Mouse (Mus musculus): ENCODE data around the gene Klkb1. TPM values are rescaled to one million over a fixed set of nuclear protein-coding genes. Genes with fewer than 3 reads are reported as not detected.

The Klkb1 gene
- 0.06 and 0.08 TPM in 2 replicates for polyA plus RNA-seq (2015; fragmentation: Nextera tagmentation; extraction: Ambion mirVana)

DNA sequence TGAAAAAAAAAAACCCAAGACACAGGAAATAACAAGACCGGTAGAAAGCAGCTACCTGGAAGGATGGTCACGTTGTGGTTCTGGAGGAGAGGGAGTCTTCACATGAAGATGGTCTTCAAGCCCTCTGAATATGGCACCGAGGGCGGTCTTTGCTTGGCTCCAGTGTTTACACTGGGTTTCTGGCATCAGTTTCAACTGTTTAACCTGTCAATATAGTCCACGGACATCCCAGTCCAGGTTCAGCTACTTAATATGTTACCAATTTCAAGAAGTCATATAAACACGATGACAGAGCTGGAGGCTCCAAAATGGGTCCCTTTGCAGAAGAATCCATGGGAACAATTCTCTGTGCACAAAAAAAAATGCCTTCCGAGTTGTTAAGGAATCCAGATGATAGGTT is at the start of gene Klkb1:
Gene Klkb1 (minus strand): TSS at position 173 of the 400 bp plus-strand sequence.
- ATAC-seq (replicated peaks; ENCODE audit: low FRiP score, low read depth) (no peak), DNase-seq (ENCODE audit: low spot score) (no peak)
- no peaks in the 10 kb centered on the region for H3K9me3 ChIP-seq (replicated peaks; ENCODE audit: low read length)
- no peak within 1 kb of the TSS for H3K4me3 ChIP-seq (replicated peaks; ENCODE audit: low read depth, low read length)
- H3K27ac ChIP-seq, result no peak within 1 kb of the TSS
- TF ChIP-seq CTCF (IDR thresholded peaks at IDR 0.05; ENCODE audit: low read depth), result no peak
- no peak within 1 kb of the TSS for H3K9ac ChIP-seq (ENCODE audit: low read depth, low read length)
- H3K4me1 ChIP-seq (replicated peaks; ENCODE audit: insufficient read depth, low read length), result no peaks in the 10 kb centered on the region
- H3K36me3 ChIP-seq (ENCODE audit: insufficient read depth, low read length), result no peaks in the 10 kb centered on the region
- 88% methylated on average over 7 of the region's 7 CpGs for WGBS
- no peak within 1 kb of the TSS for H3K4me2 ChIP-seq (ENCODE audit: low read length)
- H3K27me3 ChIP-seq (ENCODE audit: insufficient read depth, low read length), result no peaks in the 10 kb centered on the region

DNA sequence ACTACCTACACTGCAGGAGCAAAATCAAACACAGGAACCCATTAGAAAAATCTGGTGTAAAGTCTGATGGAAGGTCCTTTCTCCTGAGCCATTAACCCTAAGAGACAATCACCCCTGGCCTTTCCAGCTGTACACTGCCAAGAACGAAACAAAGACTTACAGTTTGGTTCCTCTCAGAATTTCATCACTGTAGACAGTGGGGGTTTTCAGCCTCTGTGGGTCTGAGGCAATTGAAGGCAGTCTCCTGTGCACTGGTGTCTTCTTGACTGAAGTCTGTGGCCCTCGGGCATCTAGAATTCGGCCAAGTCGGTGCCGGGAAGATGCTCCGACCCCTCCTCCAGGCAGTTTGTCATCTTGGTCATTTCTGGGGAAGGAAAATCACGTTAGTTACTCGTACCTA is 49.6 kb upstream of the Klkb1 start:
- DNase-seq (ENCODE audit: low spot score) (no peak), ATAC-seq (replicated peaks; ENCODE audit: low FRiP score, low read depth) (no peak)

DNA sequence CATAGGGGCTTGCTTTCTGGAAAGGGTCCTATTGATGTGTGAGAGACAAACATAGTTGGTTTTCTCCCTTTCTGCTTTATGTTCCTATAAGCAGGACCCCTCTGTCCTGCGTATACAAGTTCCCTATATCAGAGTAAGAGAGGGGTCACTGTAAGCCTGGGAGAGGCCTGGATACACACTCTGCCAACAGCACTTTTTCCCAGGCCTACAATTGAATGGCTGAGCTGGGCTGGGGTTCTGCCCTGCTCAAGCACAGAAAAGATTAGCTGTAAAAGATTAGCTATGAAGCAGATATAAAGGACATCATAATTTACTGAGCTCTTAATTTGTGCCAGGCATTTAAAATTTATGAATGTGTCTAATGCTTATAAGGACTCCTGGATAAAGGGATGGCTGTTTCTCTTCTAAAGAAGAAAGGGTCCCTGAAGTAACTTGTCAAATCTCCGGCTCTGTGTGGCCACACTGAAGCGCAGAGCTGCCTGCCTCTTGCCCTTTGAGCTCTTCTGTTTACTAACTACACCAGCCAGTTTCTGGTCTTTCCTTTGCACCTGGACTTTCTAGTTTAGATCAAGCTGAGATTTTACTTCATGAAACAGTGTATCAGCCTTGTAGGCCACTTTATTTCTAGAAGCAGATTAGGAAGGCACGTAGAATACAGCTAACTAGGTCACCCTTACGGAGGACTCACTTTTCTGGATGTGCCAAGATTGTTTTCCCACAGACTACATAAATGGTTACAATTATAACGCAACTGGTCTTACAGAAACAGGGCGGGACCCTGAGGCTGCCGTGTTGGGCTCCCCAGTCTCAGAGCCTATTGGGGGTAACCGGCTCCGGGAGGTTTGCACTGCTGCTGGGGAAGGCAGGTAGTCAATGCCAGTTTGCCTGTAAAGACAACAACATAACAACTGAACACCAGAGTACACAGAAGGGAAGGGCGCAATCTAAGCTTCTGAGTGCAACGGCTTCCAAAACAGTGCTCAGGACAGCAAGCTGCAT is 47.3 kb upstream of the Klkb1 start:
- Histone ChIP-seq H3K9me3 (replicated peaks; ENCODE audit: low read length) (no peaks in the 10 kb centered on the region), H3K27me3 (ENCODE audit: insufficient read depth, low read length) (no peaks in the 10 kb centered on the region), H3K36me3 (ENCODE audit: insufficient read depth, low read length) (peaks cover 40% of the 10 kb centered on the region), H3K9ac (ENCODE audit: low read depth, low read length) (no peak overlapping the region), H3K4me2 (ENCODE audit: low read length) (no peak overlapping the region), H3K4me3 (replicated peaks; ENCODE audit: low read depth, low read length) (no peak overlapping the region), H3K4me1 (replicated peaks; ENCODE audit: insufficient read depth, low read length) (no peaks in the 10 kb centered on the region), H3K27ac (no peak overlapping the region)
- no peak for ATAC-seq (replicated peaks; ENCODE audit: low FRiP score, low read depth)
- no peak for DNase-seq (ENCODE audit: low spot score)
- TF ChIP-seq CTCF (IDR thresholded peaks at IDR 0.05; ENCODE audit: low read depth), result no peak
- 91% methylated on average over 12 of the region's 12 CpGs for WGBS

More for the DNA sequence above, 49.6 kb upstream of the Klkb1 start:
- TF ChIP-seq CTCF (IDR thresholded peaks at IDR 0.05; ENCODE audit: low read depth), result no peak
- H3K9ac ChIP-seq (ENCODE audit: low read depth, low read length), result no peak overlapping the region
- no peaks in the 10 kb centered on the region for H3K27me3 ChIP-seq (ENCODE audit: insufficient read depth, low read length)
- H3K4me2 ChIP-seq (ENCODE audit: low read length), result no peak overlapping the region
- WGBS, result 94% methylated on average over 8 of the region's 8 CpGs
- no peaks in the 10 kb centered on the region for H3K9me3 ChIP-seq (replicated peaks; ENCODE audit: low read length)
- no peak overlapping the region for H3K4me3 ChIP-seq (replicated peaks; ENCODE audit: low read depth, low read length)
- H3K27ac ChIP-seq, result no peak overlapping the region
- H3K36me3 ChIP-seq (ENCODE audit: insufficient read depth, low read length), result peaks cover 40% of the 10 kb centered on the region
- H3K4me1 ChIP-seq (replicated peaks; ENCODE audit: insufficient read depth, low read length), result no peaks in the 10 kb centered on the region

DNA sequence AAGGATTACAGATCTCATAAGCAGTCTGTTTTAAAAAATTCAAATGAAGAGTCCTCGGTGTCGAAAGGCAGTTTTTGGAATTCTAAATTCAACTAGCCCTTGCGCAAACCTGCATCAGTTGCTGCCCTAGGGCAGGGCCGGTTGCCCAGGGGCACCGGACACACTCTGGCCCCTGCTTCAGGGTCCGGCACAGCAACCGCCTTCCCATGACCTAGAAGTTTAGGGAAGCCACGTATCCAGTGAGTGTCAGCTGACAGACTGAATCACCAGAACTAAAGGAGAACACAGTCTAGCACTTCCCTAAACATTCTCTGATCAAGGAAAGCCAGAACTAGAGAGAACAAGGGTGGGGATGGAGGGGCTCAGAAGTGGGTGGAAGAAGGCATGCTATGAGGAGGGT is 38.8 kb upstream of the Klkb1 start:
- Histone ChIP-seq H3K4me3 (replicated peaks; ENCODE audit: low read depth, low read length) (peak overlapping the region; percentile 51), H3K36me3 (ENCODE audit: insufficient read depth, low read length) (peaks cover 5% of the 10 kb centered on the region; the same call in 1 of the 2 replicates), H3K9me3 (replicated peaks; ENCODE audit: low read length) (no peaks in the 10 kb centered on the region), H3K4me1 (replicated peaks; ENCODE audit: insufficient read depth, low read length) (no peaks in the 10 kb centered on the region; the same call in 1 of the 2 replicates), H3K9ac (ENCODE audit: low read depth, low read length) (peak overlapping the region; percentile 50), H3K27ac (no peak overlapping the region), H3K4me2 (ENCODE audit: low read length) (peak overlapping the region; percentile 95), H3K27me3 (ENCODE audit: insufficient read depth, low read length) (no peaks in the 10 kb centered on the region)
- 0 out of 2 replicates have a peak, but pooled peaks have one; percentile 49 for ATAC-seq (replicated peaks; ENCODE audit: low FRiP score, low read depth)
- WGBS, result 4% methylated on average over 8 of the region's 8 CpGs
- no peak for TF ChIP-seq CTCF (IDR thresholded peaks at IDR 0.05; ENCODE audit: low read depth)
- no peak for DNase-seq (ENCODE audit: low spot score)

DNA sequence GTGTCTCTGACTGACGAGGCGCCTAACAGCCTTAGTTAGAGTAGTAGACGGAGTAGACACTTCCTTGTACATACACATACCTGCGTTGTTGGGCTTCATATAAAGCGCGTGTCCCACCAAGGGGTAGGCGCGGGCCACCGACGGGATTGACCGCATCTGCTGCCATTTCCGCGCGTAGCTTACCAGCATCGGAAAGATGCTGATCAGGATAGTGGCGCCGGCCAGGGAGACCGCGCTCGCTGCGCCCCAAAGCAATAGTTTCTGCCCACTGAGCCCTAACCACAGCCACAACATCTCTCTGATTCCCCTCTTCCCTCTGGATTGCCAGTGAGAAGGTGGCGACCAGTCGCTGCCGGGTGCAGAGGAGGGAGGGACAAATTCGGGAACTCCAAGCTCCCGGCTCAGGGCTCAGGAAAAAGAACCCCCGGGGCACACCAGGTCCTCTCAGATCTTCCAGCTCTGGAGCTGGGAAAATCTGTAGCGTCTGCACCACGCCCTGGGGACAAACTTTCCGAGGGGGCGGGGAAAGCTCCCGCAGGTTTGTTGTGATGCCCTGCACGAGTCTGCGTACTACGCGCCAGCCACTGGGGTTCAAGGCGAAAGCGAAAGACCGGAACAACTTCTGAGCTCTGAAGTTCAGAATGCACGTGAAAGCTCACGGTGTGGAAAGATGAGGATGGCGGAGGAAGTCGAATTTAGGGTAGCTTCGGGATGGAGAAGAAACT is 38.2 kb upstream of the Klkb1 start, which contains the start of gene Cyp4v3:
Gene Cyp4v3 (minus strand): TSS at position 532 of the 725 bp plus-strand sequence.
- no peak within 1 kb of the TSS for H3K27ac ChIP-seq
- 1% methylated on average over 44 of the region's 44 CpGs for WGBS
- ATAC-seq (replicated peaks; ENCODE audit: low FRiP score, low read depth), result peak; percentile 59; the same call in 1 of the 2 replicates

DNA sequence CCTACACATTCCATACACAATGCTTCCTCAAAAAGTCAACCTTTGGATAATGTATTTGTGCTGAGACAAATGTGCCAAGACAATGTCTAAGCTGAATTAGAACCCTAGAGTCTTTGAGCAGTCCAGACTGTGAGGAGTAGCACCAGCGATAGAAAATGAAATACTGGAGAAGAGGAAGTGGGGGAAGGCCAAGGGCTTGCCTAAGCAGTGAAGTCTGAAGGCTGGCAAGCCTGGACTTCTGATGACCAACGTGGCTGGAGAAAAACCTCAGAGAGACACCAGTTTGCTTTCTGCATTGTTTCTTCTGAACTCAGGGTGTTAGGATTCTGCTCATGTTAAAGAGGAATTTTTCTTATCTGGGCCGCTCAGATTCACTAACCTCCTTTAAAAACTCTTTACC is 36.2 kb upstream of the Klkb1 start:
- Histone ChIP-seq H3K9ac (ENCODE audit: low read depth, low read length) (no peak overlapping the region), H3K4me2 (ENCODE audit: low read length) (no peak overlapping the region), H3K9me3 (replicated peaks; ENCODE audit: low read length) (no peaks in the 10 kb centered on the region), H3K27me3 (ENCODE audit: insufficient read depth, low read length) (no peaks in the 10 kb centered on the region), H3K27ac (no peak overlapping the region), H3K4me3 (replicated peaks; ENCODE audit: low read depth, low read length) (no peak overlapping the region), H3K4me1 (replicated peaks; ENCODE audit: insufficient read depth, low read length) (no peaks in the 10 kb centered on the region; the same call in 1 of the 2 replicates), H3K36me3 (ENCODE audit: insufficient read depth, low read length) (no peaks in the 10 kb centered on the region)
- WGBS, result 79% methylated on average over 3 of the region's 3 CpGs
- ATAC-seq (replicated peaks; ENCODE audit: low FRiP score, low read depth) (no peak), DNase-seq (ENCODE audit: low spot score) (no peak)
- no peak for TF ChIP-seq CTCF (IDR thresholded peaks at IDR 0.05; ENCODE audit: low read depth)

More for the DNA sequence above, 38.2 kb upstream of the Klkb1 start, which contains the start of gene Cyp4v3:
- Histone ChIP-seq H3K4me1 (replicated peaks; ENCODE audit: insufficient read depth, low read length) (no peaks in the 10 kb centered on the region; the same call in 1 of the 2 replicates), H3K9me3 (replicated peaks; ENCODE audit: low read length) (no peaks in the 10 kb centered on the region), H3K4me3 (replicated peaks; ENCODE audit: low read depth, low read length) (peak within 1 kb of the TSS; percentile 51), H3K4me2 (ENCODE audit: low read length) (peak within 1 kb of the TSS; percentile 95), H3K36me3 (ENCODE audit: insufficient read depth, low read length) (peaks cover 5% of the 10 kb centered on the region; the same call in 1 of the 2 replicates), H3K9ac (ENCODE audit: low read depth, low read length) (peak within 1 kb of the TSS; percentile 50), H3K27me3 (ENCODE audit: insufficient read depth, low read length) (no peaks in the 10 kb centered on the region)
- TF ChIP-seq CTCF (IDR thresholded peaks at IDR 0.05; ENCODE audit: low read depth), result no peak
- peak; percentile 77 for DNase-seq (ENCODE audit: low spot score)
